Mouse (Mus musculus): ENCODE measurements around the gene E030030I06Rik.
"Not testable (repeated sequence)": the region's sequence is repeated elsewhere in the genome, so short reads cannot be mapped to it uniquely, and the experiment has no call there.

Gene E030030I06Rik

GRCm38 (mm10) chr10:22149073-22149690 lies at the start of gene E030030I06Rik:
E030030I06Rik (minus strand) TSS chr10:22149270.
- DNase-seq = peak in 1 of 2 experiments; percentile 40

GRCm38 (mm10) chr10:22191035-22191434 lies 42.0 kb upstream of the E030030I06Rik start:
- not testable (repeated sequence) for DNase-seq

GRCm38 (mm10) chr10:22176515-22176914 lies 27.4 kb upstream of the E030030I06Rik start:
- not testable (repeated sequence) for DNase-seq

- not testable (repeated sequence) for DNase-seq
These were observed 25.1 kb upstream of the E030030I06Rik start for GRCm38 (mm10) chr10:22174190-22174487.

- DNase-seq = not testable (repeated sequence)
These were observed 24.5 kb upstream of the E030030I06Rik start for GRCm38 (mm10) chr10:22173335-22174189.

GRCm38 (mm10) chr10:22172431-22173334 lies 23.6 kb upstream of the E030030I06Rik start:
- not testable (repeated sequence) for DNase-seq

- not testable (repeated sequence) for DNase-seq
These were observed 20.0 kb upstream of the E030030I06Rik start for GRCm38 (mm10) chr10:22169116-22169515.

- DNase-seq = not testable (repeated sequence)
These were observed 18.0 kb upstream of the E030030I06Rik start for GRCm38 (mm10) chr10:22167061-22167460.

- not testable (repeated sequence) for DNase-seq
These were observed 17.0 kb upstream of the E030030I06Rik start for GRCm38 (mm10) chr10:22166025-22166424.

- not testable (repeated sequence) for DNase-seq
These were observed 16.4 kb upstream of the E030030I06Rik start for GRCm38 (mm10) chr10:22165328-22166003.

GRCm38 (mm10) chr10:22163705-22164583 lies 14.9 kb upstream of the E030030I06Rik start:
- peak; percentile 63 to 86 for DNase-seq

- not testable (repeated sequence) for DNase-seq
These were observed 14.2 kb upstream of the E030030I06Rik start for GRCm38 (mm10) chr10:22163279-22163678.

GRCm38 (mm10) chr10:22159581-22160140 lies 10.6 kb upstream of the E030030I06Rik start:
- no peak for DNase-seq

GRCm38 (mm10) chr10:22159131-22159561 lies 10.1 kb upstream of the E030030I06Rik start:
- no peak for DNase-seq

- DNase-seq = peak; percentile 73 to 84
These were observed 9.4 kb upstream of the E030030I06Rik start, which contains the start of the genes Raet1e and H60b for GRCm38 (mm10) chr10:22158310-22158999. Raet1e (plus strand) TSS chr10:22158569. H60b (plus strand) TSS chr10:22158586.

GRCm38 (mm10) chr10:22154871-22155799 lies 6.1 kb upstream of the E030030I06Rik start:
- no peak for DNase-seq

GRCm38 (mm10) chr10:22154127-22154526 lies 5.1 kb upstream of the E030030I06Rik start:
- DNase-seq = not testable (repeated sequence)

- DNase-seq = not testable (repeated sequence)
These were observed 4.1 kb upstream of the E030030I06Rik start for GRCm38 (mm10) chr10:22153147-22153690.

Data from kidney, postnatal 25 days (tissue).